Mouse (Mus musculus) limb, embryonic 10.5 days (tissue): ENCODE measurements around the gene Tmem203. TPM values are rescaled to one million over a fixed set of nuclear protein-coding genes. Genes with fewer than 3 reads are reported as not detected.

Experiments
- DNase-seq: peaks from one replicate; pipeline ENCODE4 v3.0.0-alpha.2; 2017; ENCODE audit warnings: low spot score
- H3K27ac ChIP-seq: fragments of 300-500 bp; sonication (generic); 2 replicates; pipeline ENCODE4 v1.5.1; 2016; ENCODE audit warnings: mild to moderate bottlenecking
- H3K27me3 ChIP-seq: fragments of 300-500 bp; sonication (generic); 2 replicates; pipeline ENCODE4 v1.6.1; 2016; ENCODE audit warnings: low read depth, mild to moderate bottlenecking; ENCODE audit not compliant: poor library complexity, severe bottlenecking
- H3K36me3 ChIP-seq: fragments of 300-500 bp; sonication (generic); 2 replicates; pipeline ENCODE4 v1.6.1; 2016; ENCODE audit warnings: mild to moderate bottlenecking, moderate library complexity
- H3K4me1 ChIP-seq: fragments of 300-500 bp; sonication (generic); 2 replicates; pipeline ENCODE4 v1.6.1; 2016
- H3K4me3 ChIP-seq: fragments of 300-500 bp; sonication (generic); 2 replicates; pipeline ENCODE4 v1.5.1; 2016; ENCODE audit warnings: mild to moderate bottlenecking, moderate library complexity
- H3K9me3 ChIP-seq: fragments of 300-500 bp; sonication (generic); replicated peaks from 2 replicates; pipeline ENCODE4 v1.6.1; 2016; ENCODE audit warnings: mild to moderate bottlenecking
- WGBS: fragments of 180-500 bp; shearing (Covaris S2); methylation state at CpG from one replicate; pipeline ENCODE4 v1.1.7; 2016; 5-methylcytosine and 5-hydroxymethylcytosine counted together
- polyA plus RNA-seq: library from polyadenylated mRNA; unstranded; fragments of >200 nt; fragmentation: Nextera tagmentation; extraction: Ambion mirVana; gene quantifications from 2 replicates; pipeline ENCODE4 v1.2.1, GENCODE M21; 2016

Tmem203 gene
- polyA plus RNA-seq, 1 experiment from 2014 or later = 18.4 TPM

DNA sequence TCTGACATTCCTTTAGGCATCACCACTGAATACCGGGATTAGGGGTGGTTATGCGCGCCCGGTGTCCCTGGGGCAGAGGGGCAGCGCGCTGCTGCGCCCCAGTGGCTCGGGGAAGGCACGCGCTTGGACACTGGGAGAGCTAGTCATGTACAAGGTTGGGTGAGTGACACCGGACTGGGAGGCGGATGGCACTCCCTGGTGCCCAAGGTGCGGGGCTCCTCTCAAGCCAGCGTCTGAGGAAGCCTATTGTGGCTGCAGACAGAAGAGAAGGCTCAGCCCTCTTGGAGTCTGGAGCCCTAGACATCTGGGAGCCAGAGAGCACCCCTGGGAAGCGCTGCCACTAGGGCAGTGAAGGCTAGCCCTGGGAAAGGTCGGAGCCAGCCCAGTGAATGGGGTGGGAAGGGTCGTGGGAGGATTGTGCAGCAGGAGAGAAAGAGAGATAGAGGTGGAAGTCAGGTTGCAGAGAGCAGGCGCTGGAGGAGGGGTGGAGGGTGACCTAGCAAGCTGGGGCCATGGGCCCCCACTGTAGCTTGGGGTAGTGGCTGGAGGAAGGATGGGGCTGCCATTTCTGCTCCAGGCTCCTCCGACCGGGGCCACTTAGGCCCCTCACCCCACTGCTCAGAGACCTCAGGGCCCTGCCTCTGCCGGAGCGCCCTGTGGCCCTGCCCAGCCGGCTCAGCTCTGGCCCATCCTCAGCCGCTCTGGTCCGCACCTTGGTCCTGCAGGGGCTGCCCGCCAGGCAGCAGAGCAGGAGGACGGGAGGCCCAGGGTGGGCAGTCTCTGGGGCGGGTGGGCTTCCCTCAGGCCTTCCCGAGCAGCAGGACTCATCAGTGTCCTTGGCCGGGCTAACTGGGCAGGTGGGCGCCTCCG is 36.2 kb downstream of the Tmem203 start:
- WGBS = 7% methylated on average over 32 of the region's 32 CpGs
- peak; percentile 46 for DNase-seq
- no peak overlapping the region for H3K27ac ChIP-seq

DNA sequence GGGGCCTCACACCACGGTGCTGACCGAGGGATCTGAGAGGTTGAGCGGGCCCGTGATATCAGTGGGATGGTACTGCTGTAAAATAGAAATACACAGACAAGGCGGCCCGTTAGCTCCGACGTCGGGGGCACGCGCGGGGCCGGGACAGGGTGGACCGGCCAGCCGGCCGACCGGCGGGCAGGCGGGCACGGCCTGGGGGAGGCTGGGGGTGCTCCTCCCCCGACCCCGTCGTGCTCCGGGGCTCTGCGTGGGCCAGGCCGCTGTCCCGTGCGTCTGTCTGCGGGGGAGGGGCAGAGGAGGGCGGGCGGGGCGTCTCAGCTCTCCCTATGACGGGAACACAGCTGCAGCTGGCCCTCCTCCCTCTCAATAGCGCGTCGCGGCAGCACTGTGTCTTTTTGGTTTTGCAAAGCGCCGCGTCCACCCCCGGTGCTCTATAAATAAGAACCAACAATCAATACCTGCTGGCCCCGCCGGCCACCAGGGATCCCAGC is 36.9 kb downstream of the Tmem203 start:
- DNase-seq = no peak
- Histone ChIP-seq H3K27ac (no peak overlapping the region), H3K9me3 (no peaks in the 10 kb centered on the region), H3K4me3 (peak overlapping the region; percentile 40), H3K36me3 (no peaks in the 10 kb centered on the region), H3K4me1 (peaks cover 27% of the 10 kb centered on the region), H3K27me3 (peaks cover 100% of the 10 kb centered on the region)
- 8% methylated on average over 42 of the region's 43 CpGs for WGBS

More for the DNA sequence above, 36.2 kb downstream of the Tmem203 start:
- peaks cover 100% of the 10 kb centered on the region for H3K27me3 ChIP-seq
- H3K9me3 ChIP-seq = no peaks in the 10 kb centered on the region
- peaks cover 27% of the 10 kb centered on the region for H3K4me1 ChIP-seq
- peaks cover 4% of the 10 kb centered on the region for H3K36me3 ChIP-seq
- H3K4me3 ChIP-seq = peak overlapping the region; percentile 40

DNA sequence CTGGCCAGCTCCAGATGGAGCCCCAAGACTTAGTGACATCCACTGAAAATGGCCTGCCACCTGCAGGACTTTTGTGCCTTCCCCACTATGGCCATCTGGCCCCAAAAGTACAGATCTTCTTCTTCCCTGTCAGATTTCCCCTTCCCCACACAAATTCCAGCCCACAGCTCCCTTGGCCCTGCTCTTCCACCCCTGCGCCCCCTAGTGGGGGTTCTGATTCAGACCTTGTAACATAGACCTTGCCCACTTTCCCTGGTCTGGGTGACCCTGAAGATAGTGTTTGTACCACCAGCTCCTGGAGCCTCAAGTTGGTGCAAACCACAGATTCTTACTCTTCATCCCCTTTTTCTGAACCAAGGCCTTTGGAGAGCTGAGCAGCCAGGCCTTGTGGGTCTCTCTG is 37.6 kb downstream of the Tmem203 start:
- no peak overlapping the region for H3K4me3 ChIP-seq
- H3K27ac ChIP-seq = no peak overlapping the region
- DNase-seq = peak; percentile 90
- H3K36me3 ChIP-seq = no peaks in the 10 kb centered on the region
- H3K4me1 ChIP-seq = peaks cover 27% of the 10 kb centered on the region
- H3K9me3 ChIP-seq = no peaks in the 10 kb centered on the region
- 0% methylated on average over 1 of the region's 1 CpGs for WGBS
- H3K27me3 ChIP-seq = peaks cover 100% of the 10 kb centered on the region

DNA sequence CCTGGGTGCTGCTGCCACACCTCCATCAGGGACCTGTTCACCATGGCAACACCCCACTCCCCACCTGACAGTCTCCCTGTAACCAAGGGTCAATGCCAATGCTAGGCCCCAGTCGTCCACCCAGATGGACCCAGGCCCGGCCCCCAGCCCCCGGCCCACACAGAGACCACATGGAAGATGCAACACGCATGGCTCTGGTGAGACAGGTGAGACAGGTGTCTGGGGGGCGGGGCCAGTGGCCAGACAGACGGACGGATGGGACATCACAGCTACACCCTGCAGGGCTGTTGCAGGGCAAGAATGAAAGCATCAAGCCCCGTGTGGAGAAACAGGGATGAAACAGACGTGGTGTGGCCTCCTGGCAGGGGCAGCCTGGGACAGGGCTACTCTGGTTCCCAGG is 38.5 kb downstream of the Tmem203 start:
- Histone ChIP-seq H3K27ac (no peak overlapping the region), H3K9me3 (no peaks in the 10 kb centered on the region), H3K4me3 (no peak overlapping the region), H3K36me3 (no peaks in the 10 kb centered on the region), H3K27me3 (peaks cover 99% of the 10 kb centered on the region), H3K4me1 (peaks cover 27% of the 10 kb centered on the region)
- no peak for DNase-seq
- WGBS = 75% methylated on average over 9 of the region's 9 CpGs

DNA sequence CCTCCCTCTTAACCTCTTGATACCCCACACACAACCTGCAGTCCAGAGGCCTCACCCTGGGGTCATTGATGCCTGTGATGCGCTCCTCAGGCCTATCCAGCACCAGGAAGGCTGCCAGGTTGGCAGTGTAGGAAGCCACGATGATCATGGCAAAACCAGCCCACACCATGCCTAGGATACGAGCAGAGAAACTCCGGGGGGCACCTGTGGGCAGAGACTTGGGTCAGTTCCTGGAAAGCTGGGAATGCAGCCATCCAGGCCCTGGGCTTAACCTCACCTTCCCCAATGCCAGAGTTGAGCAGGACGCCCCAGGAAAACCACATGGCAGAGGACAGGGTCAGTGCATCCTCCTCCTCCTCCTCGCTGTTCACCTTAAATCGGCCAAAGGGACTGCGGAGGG is 41.9 kb downstream of the Tmem203 start:
- Histone ChIP-seq H3K4me3 (no peak overlapping the region), H3K4me1 (peaks cover 4% of the 10 kb centered on the region), H3K36me3 (no peaks in the 10 kb centered on the region), H3K9me3 (no peaks in the 10 kb centered on the region), H3K27me3 (peaks cover 72% of the 10 kb centered on the region), H3K27ac (no peak overlapping the region)
- no peak for DNase-seq
- WGBS = 81% methylated on average over 8 of the region's 8 CpGs

DNA sequence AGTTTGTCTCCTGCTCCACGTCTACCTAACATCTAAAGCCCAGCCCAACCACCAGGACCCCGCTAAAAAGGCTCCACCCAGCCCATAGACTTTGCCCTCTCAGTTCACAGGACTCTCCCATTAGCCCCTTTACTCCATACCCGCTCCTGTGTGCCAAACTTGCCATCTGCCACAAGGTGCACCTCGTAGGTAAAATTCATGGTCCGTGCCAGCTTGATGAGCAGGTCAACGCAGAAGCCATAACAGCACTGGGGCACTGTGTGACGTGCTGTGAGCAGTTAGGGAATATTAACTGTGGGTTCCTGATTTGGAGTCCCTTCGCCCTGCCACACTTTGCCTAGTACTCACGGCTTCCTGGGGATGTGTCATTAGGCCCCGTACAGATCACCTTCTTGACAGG is 42.8 kb downstream of the Tmem203 start:
- DNase-seq = no peak
- H3K9me3 ChIP-seq = no peaks in the 10 kb centered on the region
- no peak overlapping the region for H3K4me3 ChIP-seq
- H3K27me3 ChIP-seq = peaks cover 67% of the 10 kb centered on the region
- H3K4me1 ChIP-seq = no peaks in the 10 kb centered on the region
- WGBS = 82% methylated on average over 10 of the region's 10 CpGs
- H3K36me3 ChIP-seq = no peaks in the 10 kb centered on the region
- H3K27ac ChIP-seq = no peak overlapping the region

DNA sequence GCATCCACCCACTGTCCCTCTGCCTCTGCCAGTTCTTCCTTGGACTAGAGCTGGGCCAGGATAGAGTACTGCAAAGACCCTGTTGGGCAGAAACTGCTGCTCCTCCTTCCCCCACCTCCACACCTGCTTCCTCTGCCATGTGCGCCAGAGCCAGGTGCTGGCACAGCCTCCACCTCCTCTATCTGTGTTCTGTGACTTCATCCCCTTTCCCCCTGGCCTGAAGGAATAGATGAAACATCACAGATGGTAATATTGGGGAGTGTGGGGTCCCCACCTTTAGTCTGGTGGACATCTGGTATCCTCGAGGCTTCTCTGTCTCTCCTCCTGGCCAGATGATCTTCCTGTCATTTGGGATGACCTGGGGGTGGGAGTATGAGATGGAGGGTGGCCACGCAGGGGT is 48.2 kb downstream of the Tmem203 start:
- Histone ChIP-seq H3K27ac (no peak overlapping the region), H3K27me3 (peaks cover 67% of the 10 kb centered on the region), H3K36me3 (no peaks in the 10 kb centered on the region), H3K9me3 (no peaks in the 10 kb centered on the region), H3K4me3 (no peak overlapping the region), H3K4me1 (peaks cover 12% of the 10 kb centered on the region)
- 74% methylated on average over 3 of the region's 3 CpGs for WGBS
- DNase-seq = no peak

DNA sequence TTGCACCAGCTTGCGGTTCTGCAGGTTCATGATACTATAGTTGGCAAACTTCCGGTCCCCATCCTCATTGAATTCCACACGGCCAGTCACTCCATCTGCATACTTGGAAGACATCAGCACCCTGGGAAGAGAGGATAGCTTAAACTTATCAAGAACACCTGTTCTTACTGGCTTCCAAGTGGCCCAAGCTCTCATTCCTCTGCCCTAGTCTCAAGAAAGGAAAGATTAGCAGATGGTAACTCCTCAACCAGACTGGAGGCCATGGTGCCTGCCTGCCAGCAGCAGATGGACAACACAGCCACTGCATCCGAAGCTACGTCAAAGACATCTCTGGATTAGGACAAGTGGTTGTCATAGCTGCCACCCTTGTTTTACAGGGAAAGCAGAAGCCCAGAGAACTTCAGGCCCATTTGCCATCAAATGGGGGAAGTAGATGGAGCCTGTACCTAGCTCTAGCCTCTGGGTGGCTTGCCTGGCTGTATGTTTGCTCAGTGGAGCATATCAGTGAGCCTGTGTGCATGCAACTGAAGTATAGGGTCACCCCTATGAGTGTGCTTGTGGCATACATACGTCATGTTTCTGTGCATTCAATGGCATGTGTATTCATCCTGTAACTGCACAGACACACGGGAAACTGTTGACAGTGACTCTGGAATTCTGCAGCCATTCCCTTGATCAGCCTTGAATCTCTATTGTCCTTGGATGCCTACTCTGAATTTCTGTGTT is 48.9 kb downstream of the Tmem203 start:
- Histone ChIP-seq H3K36me3 (no peaks in the 10 kb centered on the region), H3K9me3 (no peaks in the 10 kb centered on the region), H3K27me3 (peaks cover 72% of the 10 kb centered on the region), H3K4me1 (peaks cover 12% of the 10 kb centered on the region), H3K27ac (no peak overlapping the region), H3K4me3 (peak overlapping the region; percentile 51)
- WGBS = 72% methylated on average over 7 of the region's 7 CpGs
- DNase-seq = no peak

DNA sequence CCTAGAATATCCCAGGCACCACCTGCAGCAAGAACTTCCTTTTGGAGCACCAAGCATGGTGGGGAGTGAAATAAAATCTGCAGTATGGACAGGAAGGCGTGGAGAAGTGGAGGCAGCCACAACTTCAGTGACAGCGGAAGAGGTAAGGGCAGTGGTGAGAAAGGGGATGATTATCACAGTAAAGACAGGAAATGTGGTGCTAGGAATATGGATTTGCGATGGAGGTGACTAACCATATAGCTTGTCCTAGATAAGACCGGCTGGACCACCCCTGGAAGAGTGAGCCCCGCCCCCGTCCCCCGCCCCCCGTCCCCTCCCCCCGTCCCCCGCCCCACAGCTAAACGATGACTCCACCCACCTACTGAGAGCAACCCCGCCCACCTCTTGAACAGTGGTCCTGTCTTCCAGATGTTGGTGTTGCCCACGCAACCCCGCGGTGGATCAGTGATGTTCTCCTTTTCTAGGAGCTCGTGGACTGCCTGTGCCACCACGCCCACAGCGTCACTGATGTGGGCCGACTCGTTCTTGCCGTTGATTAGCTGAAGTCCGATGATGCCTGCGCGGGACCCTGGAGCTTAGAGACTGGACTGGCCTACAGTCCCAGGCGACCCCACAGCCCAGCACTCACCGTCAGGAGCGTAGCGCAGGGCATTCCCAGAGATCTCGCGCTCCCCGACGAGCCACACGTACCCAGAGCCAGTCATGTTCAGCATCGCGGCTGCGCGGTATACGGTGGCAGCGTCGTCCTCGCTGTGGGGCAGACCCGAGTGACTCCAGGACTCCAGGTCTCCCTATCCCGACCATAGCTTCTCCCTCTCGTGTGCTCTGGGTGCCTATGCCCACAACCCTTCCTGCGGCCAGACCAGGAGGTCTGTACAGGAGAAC is 49.7 kb downstream of the Tmem203 start:
- H3K27ac ChIP-seq = no peak overlapping the region
- 2% methylated on average over 44 of the region's 45 CpGs for WGBS
- peaks cover 80% of the 10 kb centered on the region for H3K27me3 ChIP-seq
- H3K4me3 ChIP-seq = peak overlapping the region; percentile 51
- H3K36me3 ChIP-seq = no peaks in the 10 kb centered on the region
- peak; percentile 66 for DNase-seq
- H3K9me3 ChIP-seq = no peaks in the 10 kb centered on the region
- peaks cover 12% of the 10 kb centered on the region for H3K4me1 ChIP-seq

Other genes starting within 250 kb of the Tmem203 start
- 61.6 and 68.2 TPM in 2 replicates for gene Nsmf, start 201.1 kb upstream of the Tmem203 start, polyA plus RNA-seq
- gene Entpd8, start 175.1 kb upstream of the Tmem203 start, polyA plus RNA-seq = 0.30 TPM in 1 of 2 replicates, not detected in the other
- 0.15 and 0.28 TPM in 2 replicates for gene Noxa1, start 160.3 kb upstream of the Tmem203 start, polyA plus RNA-seq
- gene Nrarp, start 74.7 kb upstream of the Tmem203 start, polyA plus RNA-seq = 7.9 and 10.3 TPM in 2 replicates
- gene Tor4a, start 58.6 kb upstream of the Tmem203 start, polyA plus RNA-seq = 3.2 TPM in 2 replicates
- 129 and 137 TPM in 2 replicates for gene Nelfb, start 44.0 kb upstream of the Tmem203 start, polyA plus RNA-seq
- gene Stpg3, start 40.8 kb upstream of the Tmem203 start, polyA plus RNA-seq = 0.14 TPM in 1 of 2 replicates, not detected in the other
- 1.0 TPM in 1 of 2 replicates, not detected in the other for gene Fam166a, start 36.7 kb upstream of the Tmem203 start, polyA plus RNA-seq
- gene Tubb4b, start 30.7 kb upstream of the Tmem203 start, polyA plus RNA-seq = 597 and 608 TPM in 2 replicates
- gene Slc34a3, start 21.1 kb upstream of the Tmem203 start, polyA plus RNA-seq = not detected in 2 replicates
- not detected in 2 replicates for gene Rnf224, start 18.7 kb upstream of the Tmem203 start, polyA plus RNA-seq
- gene Rnf208, start 13.2 kb upstream of the Tmem203 start, polyA plus RNA-seq = 3.8 and 5.7 TPM in 2 replicates
- gene Cysrt1, start 13.0 kb upstream of the Tmem203 start, polyA plus RNA-seq = 0.25 TPM in 1 of 2 replicates, not detected in the other
- gene AL732309.1, start 8.6 kb upstream of the Tmem203 start, polyA plus RNA-seq = 6.5 and 7.8 TPM in 2 replicates
- gene Tprn, start 7.2 kb downstream of the Tmem203 start, polyA plus RNA-seq = 8.7 and 9.7 TPM in 2 replicates
- 235 and 243 TPM in 2 replicates for gene Ssna1, start 17.0 kb downstream of the Tmem203 start, polyA plus RNA-seq
- gene Anapc2, start 17.0 kb downstream of the Tmem203 start, polyA plus RNA-seq = 138 and 153 TPM in 2 replicates
- gene Tmem210, start 32.7 kb downstream of the Tmem203 start, polyA plus RNA-seq = not detected in 2 replicates
- gene Lrrc26, start 34.5 kb downstream of the Tmem203 start, polyA plus RNA-seq = not detected in 2 replicates
- gene Grin1, start 63.7 kb downstream of the Tmem203 start, polyA plus RNA-seq = 0.30 and 0.46 TPM in 2 replicates
- gene Man1b1, start 76.9 kb downstream of the Tmem203 start, polyA plus RNA-seq = 42.6 and 54.6 TPM in 2 replicates
- 15.7 and 18.7 TPM in 2 replicates for gene Dpp7, start 100.9 kb downstream of the Tmem203 start, polyA plus RNA-seq
- gene Uap1l1, start 110.2 kb downstream of the Tmem203 start, polyA plus RNA-seq = 8.1 and 9.0 TPM in 2 replicates
- gene Sapcd2, start 116.9 kb downstream of the Tmem203 start, polyA plus RNA-seq = 88.3 and 88.7 TPM in 2 replicates
- 0.19 TPM in 1 of 2 replicates, not detected in the other for gene Entpd2, start 140.4 kb downstream of the Tmem203 start, polyA plus RNA-seq
- gene Npdc1, start 143.9 kb downstream of the Tmem203 start, polyA plus RNA-seq = 5.7 and 8.1 TPM in 2 replicates
- not detected in 2 replicates for gene Fut7, start 167.8 kb downstream of the Tmem203 start, polyA plus RNA-seq
- gene Abca2, start 173.3 kb downstream of the Tmem203 start, polyA plus RNA-seq = 2.8 and 4.4 TPM in 2 replicates
- 0.30 and 1.1 TPM in 2 replicates for gene Clic3, start 201.4 kb downstream of the Tmem203 start, polyA plus RNA-seq
- gene Paxx, start 205.7 kb downstream of the Tmem203 start, polyA plus RNA-seq = 10.0 and 14.6 TPM in 2 replicates
- gene Ptgds, start 214.6 kb downstream of the Tmem203 start, polyA plus RNA-seq = not detected in 2 replicates
- not detected in 2 replicates for gene Lcn12, start 238.5 kb downstream of the Tmem203 start, polyA plus RNA-seq
- 83.6 and 94.6 TPM in 2 replicates for gene Fbxw5, start 245.3 kb downstream of the Tmem203 start, polyA plus RNA-seq
- 6.1 and 7.0 TPM in 2 replicates for gene C8g, start 246.3 kb downstream of the Tmem203 start, polyA plus RNA-seq